Mouse (Mus musculus): ENCODE data around the gene Syt6. TPM values are rescaled to one million over a fixed set of nuclear protein-coding genes. Genes with fewer than 3 reads are reported as not detected.
A peak's percentile ranks its signal among the peaks of the same experiment; 100 is the strongest.

Gene Syt6
- total RNA-seq (2021), result not detected
- long read RNA-seq, experiment 1, result 0 reads
- long read RNA-seq, experiment 2, result 0 reads

DNA sequence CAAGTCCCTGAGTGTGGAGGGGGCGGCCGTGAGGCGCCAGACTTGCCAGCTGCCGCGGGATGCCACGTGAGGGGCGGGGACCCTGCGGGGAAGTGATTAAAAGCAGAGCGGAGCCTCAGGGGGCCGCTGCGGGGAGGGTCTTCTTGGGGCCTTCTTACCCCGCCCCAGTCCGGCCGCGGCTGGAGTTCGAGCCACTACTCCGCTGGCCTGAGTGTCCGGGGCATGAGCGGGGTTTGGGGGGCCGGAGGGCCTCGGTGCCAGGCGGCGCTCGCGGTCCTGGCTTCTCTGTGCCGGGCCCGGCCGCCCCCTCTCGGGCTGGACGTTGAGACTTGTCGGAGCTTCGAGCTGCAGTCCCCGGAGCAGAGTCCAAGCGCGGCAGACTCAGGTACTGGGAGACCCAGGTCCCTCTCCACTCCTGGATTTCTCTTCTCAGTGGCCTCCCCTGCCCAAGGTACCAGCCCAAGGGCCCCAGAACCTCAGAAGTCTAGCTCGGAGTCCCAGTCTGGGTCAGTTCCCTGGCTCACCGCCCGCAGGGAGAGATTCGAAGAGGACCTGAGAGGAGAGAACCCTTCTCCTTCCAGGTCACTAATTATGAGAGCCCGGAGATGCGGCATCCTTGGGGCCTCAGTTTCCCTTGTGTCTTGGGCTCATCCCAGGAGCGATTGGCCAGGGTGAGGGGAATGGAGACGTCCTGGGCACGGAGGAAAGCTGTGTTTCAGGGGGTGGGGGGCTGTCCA, at the start of gene Syt6:
Syt6 (plus strand) TSS at position 76 of the 737 bp plus-strand sequence.
- DNase-seq (ENCODE audit: low spot score in 2 of 2), result no peak

DNA sequence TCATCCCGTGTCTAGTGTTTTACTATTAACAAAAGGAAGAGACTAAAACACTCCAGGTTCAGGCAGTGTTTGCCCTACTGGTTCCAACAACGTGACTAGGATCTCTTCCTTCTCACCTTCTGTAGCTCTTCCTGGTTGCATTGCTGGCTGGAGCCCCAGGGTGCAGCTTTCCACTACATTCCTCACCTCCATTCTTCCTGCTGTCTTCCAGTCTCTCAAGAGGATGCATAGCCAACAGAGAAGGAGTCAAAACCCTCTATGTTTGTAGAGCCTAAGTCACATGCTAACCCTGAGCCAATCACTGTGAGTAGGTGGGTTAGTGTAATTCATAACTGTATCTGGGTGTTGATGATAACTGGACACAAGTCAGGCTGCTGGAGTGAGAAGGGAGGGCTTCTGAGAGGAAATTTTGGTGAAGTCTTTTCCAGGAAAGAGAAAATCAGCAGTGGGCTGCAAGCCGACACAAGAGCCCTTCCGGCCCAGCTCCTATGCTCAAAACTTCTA, 48.8 kb upstream of the Syt6 start:
- DNase-seq (ENCODE audit: low spot score in 2 of 2), result no peak

DNA sequence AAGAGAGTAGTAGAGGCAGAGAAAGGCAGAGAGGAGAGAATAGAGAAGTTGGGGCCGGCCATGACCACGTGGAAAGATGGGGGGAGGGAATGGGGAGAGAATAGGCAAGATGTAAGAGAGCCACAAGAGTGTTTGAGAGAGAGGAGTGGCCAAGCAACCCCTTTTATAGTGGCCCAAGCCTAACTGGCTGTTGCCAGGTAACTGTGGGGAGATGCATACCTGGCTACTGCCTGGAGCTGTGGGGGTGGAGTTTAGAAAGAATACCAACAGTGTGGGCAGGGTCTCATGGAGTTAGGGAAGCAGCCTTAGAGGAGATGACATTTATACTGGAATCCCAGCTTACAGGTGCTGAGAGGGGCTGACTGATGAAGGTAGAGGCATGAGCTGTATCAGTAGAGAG, 48.2 kb upstream of the Syt6 start:
- no peak for DNase-seq (ENCODE audit: low spot score in 2 of 2)

DNA sequence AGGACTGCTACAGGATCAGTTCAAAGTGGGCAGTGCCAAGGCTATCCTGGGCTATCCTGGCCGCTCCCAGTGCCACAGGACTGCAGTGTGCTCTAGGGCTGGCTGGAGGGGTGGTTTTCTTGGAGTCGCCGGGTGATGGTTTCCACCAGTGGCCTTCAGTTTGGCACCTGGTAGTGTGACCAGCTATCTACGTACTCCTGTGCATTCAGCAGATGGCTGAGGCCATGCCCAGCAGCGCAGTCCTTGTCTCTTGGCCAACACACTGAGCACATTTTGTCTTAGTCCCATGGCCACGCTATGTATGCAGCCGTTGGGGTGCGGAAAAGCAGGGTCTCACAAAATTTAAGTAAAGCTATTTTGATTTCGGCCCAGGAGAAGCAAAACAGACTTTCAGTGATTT, 41.0 kb upstream of the Syt6 start:
- no peak for DNase-seq (ENCODE audit: low spot score in 2 of 2)

DNA sequence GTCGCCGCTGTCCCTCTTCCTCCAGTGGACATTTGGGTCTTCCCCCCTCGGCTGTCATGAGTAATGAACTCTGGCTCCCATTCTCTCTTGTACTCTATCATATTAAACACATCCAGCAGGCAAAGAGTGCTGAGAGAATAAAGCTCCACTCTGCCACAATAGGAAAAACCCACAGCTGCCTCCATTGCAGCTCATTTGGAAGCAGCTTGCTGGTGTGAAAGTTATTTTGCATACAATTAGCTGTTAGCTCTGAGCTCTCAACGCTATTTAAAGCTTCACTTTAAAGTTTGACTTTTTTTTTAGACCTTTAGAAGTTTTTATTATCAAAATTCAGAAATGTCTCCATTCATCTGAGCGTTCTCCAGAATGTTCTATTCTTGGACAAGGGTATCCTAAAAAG, 39.8 kb upstream of the Syt6 start:
- DNase-seq (ENCODE audit: low spot score in 2 of 2), result no peak

DNA sequence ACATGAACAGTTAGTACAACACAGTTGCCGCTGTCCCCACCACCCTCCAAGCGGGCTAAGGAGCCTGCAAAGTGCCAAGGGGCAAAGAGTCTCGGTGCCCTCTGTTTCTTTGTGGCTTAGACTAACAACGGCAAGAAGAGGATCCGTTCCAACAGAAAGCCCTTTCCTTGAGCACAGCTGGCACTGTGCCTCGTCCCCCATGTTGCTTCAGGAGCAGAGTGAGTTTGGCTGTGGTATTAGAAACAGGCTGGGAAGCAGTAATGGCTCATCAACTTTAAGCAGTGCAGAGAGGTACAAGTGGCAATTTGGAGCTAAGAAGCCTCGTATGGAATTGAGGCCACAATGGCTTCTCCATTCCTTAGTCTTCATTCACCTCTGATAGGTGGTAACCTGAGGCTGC, 35.9 kb upstream of the Syt6 start:
- DNase-seq (ENCODE audit: low spot score in 2 of 2), result no peak

DNA sequence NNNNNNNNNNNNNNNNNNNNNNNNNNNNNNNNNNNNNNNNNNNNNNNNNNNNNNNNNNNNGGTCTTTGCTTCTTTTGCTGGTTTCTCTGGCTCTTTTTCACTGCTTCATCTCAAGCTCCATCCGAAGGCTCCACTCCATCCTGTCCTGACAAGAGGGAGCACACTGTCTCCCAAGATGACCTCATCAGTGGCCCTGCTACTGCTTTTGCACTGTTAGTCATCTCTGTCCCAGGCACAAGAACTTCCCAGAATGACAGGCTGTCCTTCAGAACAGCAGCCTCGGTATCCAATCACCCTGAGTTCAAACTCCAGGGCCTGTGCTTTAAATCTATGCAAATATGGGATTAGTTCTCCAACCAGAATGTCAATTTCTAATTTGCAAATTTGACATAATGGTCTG, 28.9 kb upstream of the Syt6 start:
- peak in 1 of 2 experiments; percentile 4 for DNase-seq (ENCODE audit: low spot score in 2 of 2)

DNA sequence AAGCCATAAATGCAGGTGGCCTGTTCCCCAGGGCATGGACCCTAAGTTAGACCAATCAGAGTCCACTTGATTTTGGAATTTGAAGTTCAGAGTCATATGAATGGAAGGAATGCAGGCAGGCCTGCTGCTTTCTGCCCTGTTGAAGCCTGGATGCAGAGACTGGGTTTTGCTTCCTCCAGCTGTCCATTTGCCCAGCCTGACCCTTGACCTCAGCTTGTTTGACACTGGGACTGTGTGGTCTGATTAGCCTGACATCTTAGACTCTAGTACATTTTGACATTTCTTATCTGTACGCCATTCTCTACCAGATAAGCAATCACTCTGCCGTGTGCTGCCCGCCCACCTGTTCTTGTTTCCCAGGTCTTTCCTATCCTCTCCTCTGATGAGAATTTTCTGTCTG, 28.4 kb upstream of the Syt6 start:
- no peak for DNase-seq (ENCODE audit: low spot score in 2 of 2)

DNA sequence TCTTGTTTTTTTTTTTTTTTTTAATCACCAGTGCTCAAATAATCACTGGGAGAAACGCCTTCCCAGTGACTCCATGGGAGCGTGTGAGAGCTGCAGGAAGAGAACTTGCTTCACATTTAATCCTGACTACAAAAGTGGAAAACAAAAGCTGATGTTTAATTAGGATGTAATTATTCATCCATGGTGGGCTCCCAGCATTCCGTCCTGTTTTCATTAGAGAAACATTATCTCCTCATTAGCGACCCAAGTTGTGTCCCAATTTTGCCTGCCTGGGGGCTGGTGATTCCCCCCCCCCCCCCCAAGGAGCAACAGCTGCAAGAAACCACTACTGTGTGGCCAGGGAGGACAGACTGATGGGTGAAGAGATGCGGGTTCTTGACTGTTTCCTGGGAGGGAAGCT, 24.8 kb upstream of the Syt6 start:
- DNase-seq (ENCODE audit: low spot score in 2 of 2), result no peak

DNA sequence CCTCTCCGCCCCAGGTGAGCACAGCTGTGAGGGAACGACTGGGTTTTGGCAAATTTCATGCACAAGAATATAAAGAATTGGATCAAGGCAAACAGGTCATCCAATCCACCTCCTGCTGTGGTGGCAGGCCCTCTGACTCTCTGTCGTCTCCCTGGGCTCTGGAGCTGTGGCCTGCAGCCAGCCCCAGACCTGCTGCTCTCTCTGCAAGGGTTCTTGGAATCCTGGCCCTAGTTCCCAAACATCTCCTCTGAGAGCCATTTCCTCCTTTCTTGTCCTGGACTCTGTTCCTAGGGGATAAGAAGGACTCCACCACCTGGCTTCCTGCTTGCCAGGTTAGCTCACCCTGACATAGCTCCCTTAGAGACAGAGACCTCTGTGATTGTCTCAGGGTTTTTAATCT, 7.8 kb upstream of the Syt6 start:
- no peak for DNase-seq (ENCODE audit: low spot score in 2 of 2)

DNA sequence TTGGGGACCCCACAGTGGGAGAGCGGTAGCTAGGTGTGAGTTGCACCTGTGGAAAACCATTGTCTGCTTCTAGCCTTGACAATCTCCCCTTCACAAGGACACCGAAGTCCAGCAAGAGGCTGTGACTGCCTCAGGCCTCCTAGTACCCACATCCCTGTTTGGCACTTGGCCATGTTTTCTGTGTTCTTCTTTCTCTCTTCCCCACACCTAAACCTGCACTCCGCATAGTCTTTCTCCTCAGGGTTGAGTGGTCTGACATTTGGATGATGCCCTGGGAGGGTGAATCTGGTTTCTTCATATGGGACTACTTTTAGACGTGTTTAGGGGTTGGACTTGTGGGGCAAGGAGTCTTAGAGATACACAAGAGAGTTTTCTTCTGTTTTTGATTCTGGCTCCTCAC, 2.5 kb upstream of the Syt6 start:
- DNase-seq (ENCODE audit: low spot score in 2 of 2), result no peak

DNA sequence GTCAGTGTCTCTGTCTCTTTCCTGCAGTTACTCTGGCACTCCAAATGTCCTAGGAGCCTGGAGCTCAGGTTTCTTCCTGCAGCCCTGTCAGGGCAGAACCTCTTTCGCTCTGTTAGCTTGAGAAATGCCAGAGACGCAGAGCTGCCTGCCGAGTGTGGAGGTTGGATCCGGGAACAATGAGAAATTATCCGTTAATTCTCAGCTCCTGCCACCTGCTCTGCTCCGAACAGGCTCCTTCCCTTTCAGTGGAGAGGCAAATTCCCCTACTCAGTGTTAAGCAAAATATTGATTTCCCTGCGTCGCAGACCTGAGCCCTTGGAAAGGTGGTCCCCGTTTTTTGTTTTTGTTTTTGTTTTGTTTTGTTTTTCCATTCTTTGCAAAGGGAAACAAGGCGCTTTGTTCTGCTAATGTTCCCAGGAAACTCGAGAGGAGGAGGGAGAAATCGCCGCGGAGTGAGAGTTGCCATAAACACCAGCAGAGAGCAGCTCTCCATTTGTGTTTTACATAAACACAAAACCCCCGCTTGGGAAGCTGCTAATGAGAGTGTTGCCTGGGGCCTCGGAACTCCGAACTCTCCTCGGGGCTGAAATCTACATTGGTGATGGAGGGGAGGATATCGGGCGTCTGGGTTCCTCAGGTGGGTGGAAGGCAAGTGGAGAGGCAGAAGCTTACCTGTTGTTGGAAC, 1.8 kb upstream of the Syt6 start:
- no peak for DNase-seq (ENCODE audit: low spot score in 2 of 2)

DNA sequence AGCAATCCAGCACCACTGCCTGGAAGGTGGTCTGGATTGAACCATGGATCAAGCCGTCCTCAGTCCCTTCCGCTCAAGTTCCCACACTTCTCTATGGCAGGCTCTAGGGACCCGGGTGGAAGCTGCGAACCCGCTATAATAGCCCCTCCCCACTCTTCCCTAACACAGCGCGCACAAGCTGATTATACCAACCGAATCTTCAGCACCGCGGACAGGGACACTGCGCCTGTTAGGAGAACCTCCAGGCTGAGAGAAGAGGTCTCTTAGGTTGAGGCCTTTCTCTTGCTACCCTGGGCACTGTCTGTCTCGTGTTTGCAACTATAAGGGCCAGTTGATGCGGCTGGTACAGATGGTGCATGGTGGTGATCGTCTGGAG, 1.3 kb upstream of the Syt6 start:
- peak; percentile 48 for DNase-seq (ENCODE audit: low spot score in 2 of 2)

DNA sequence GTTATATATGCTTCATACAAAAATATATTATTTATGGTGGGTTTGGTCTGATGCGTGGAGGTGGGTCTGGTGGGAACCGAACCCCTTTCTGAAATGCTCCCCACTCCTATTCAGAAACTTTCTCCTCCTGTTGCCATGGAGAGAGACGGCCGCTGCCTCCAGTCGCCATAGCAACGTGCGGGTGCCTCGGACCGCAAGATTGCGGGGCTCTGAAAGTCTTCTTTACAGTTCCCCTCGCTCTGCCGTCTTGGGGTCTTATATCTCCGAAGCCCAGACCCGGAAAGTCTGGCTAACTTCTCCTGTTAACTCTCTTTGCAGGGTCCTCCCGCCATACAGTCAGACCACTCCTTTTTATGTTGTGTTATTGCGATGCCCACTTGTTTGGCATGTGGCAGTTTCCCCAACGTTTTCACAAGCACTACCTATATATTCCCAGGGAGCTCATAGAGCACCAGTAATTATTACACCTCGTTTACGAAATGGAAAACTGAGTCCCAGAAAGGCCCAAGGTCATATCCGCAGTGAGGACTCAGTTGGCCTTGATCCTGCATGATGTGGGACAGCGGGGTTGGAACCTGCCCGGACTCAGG, 370 bp upstream of the Syt6 start:
- DNase-seq (ENCODE audit: low spot score in 2 of 2), result no peak

DNA sequence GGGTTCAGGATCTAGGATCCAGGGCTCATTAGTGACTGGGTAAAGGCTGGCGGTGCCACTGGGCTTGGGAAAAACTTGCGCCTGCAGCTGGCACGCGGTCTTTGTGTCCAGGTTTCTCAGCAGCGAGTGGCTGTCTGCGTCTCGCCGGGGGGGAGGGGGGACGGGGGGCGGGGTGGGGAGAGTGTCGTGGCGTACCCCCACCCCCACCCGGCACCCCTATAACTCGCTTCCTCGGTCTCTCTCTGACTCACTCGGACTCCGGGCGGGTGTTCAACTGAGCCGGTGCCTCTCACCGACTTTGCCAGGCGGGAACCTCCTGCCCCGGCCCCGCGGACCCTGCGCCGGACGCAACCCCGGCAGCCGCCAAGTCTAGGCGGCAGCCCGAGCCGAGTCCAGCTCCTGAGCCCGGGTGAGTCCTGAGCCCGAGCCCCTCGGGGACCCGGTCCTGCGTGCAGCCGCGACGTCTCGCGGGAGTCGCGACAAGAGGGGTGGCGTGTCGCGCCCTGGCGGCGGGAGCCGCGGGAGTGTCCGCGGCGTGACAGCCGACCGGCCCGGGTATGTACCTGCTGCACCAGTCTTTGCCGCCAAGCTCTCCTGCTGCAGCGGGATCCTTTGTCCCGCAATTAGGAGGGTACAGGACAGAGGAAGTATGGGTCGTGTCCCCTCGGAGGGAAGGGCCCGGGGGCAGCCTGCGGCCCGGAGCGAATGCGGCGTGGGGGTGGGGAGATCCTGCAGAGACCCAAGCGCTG, 1.0 kb downstream of the Syt6 start:
- no peak for DNase-seq (ENCODE audit: low spot score in 2 of 2)

DNA sequence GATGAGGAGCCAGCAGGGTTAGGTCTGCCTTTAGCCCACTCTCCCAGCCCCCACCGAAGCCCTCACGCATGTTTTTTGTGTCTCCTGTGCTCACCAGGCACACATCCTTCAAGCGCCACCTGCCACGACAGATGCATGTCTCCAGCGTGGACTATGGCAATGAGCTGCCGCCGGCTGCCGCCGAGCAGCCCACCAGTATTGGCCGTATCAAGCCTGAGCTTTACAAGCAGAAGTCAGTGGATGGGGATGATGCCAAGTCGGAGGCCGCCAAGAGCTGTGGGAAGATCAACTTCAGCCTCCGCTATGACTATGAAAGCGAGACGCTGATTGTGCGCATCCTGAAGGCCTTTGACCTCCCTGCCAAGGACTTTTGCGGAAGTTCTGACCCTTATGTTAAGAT, 12.1 kb downstream of the Syt6 start:
- no peak for DNase-seq (ENCODE audit: low spot score in 2 of 2)

DNA sequence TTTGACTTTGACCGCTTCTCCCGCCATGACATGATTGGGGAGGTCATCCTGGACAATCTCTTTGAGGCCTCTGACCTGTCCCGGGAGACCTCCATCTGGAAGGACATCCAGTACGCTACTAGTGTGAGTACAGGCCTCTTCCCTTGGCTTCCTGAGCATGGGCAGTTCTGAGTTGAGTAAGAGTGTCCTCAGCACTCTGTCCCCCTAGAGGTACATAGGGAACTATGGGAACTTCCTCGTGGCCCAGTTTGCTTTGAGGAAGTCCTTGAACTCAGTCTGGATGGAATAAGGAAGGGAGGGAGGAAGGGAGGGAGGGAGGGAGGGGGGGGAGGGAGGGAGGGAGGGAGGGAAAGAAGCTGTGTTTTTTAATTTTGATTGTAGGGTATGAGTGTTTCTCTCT, 12.6 kb downstream of the Syt6 start:
- no peak for DNase-seq (ENCODE audit: low spot score in 2 of 2)

DNA sequence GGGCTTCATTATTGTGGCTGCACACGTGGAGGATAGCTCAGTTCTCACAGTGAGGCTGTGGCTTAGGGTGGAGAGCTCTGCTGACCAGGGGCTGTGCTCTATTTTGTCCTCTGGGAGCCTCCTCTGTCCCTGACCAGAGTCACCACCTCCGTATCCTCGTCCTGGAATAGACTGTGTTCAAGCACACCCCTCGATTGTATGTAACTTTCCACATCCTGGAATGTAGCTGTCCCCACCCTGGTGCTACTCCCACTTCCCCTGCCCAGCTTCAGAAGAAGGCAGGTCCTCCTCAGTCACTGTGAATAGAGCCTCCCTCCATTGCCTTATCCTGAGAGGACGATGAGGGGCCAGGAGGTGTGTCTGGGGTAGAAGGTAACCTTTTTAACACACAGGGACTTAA, 14.6 kb downstream of the Syt6 start:
- no peak for DNase-seq (ENCODE audit: low spot score in 2 of 2)

DNA sequence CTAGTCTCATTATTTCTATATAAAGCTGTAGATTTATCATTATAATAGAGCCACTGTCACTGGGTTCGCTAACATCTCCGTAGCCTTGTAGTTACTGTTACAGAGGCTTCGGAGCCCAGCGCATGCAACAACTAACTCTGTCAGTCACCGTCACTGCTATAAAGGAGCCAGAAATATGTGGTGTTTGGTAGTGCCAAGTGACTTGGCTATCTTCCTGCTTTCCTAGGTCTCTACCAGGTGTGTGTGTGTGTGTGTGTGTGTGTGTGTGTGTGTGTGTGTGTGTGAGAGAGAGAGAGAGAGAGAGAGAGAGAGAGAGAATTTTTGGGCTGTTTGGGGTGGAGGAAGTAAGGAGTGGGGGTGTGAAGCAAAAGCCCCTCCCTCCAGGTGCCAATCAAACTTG, 17.6 kb downstream of the Syt6 start:
- DNase-seq (ENCODE audit: low spot score in 2 of 2), result no peak

DNA sequence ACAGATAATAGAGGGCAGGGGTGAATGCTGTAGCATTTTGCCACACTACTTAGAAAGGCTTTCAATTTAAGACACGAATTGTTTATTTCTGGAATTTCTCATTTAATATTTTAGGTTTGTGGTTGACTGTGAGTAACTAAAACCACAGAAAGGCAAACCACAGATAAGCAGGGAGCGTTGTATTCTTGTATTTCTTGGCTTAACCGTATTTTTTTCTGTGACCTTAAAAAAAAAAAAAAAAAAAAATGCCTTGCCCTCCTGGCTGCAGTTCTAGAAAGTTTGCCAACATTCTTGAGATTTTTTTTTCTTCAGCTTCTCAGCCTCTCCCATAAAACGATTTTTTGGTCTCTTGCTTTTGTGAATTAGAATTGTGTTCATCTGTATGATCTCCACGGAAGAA, 18.6 kb downstream of the Syt6 start:
- no peak for DNase-seq (ENCODE audit: low spot score in 2 of 2)

DNA sequence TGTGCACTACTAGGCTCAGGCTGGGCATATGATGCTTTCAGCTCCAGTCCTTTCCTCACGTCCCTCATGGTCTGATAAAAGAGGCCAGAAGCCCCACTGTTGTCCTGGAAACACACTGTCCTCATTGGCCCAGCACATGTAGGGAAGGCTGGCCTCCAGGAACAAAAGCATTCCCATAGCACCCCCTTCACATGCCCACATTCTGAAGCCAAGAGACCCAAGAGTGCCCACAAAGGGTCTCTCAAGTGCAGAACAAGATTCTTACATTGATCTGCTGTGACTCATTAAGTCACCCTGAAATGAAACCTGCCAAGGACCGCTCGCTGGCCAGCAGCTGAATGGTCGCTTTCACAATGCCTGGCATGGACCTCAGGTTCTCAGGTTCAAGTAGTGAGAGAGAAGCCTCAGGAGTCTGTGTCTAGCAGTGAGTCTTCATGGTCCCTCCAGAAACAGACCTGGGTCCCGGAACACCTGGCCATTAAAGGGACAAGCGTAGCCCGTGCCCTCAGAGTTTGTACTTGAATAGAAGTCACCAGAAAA, 20.3 kb downstream of the Syt6 start:
- no peak for DNase-seq (ENCODE audit: low spot score in 2 of 2)
